Mouse (Mus musculus): Measurements from ENCODE around the gene Nr1d2.
"Not testable (repeated sequence)": the region's sequence is repeated elsewhere in the genome, so short reads cannot be mapped to it uniquely, and the experiment has no call there.

Gene Nr1d2

DNA sequence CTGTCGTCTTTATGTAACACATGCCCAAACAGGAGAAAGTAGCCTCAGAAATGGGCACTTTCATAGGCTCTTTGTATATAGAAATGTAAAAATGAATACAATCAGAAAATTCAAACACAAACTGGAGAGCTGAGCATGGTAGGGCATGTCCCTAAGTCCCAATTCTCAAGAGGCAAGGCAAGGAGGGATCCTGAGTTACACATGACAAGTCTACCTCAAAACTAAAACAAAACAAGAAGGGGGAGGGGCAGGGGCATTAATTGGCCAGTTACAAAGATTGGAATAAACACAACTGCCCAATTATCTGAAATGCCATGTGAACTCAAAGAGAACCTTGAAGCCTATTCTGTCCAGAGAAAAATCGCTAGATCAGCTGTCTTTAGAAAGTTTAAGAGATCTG lies 5.9 kb downstream of the Nr1d2 start:
- DNase-seq (ENCODE audit: low read depth, low spot score) = no peak

GRCm38 (mm10) chr14:18231866-18232265 lies 7.1 kb downstream of the Nr1d2 start:
- not testable (repeated sequence) for DNase-seq (ENCODE audit: low read depth, low spot score)

GRCm38 (mm10) chr14:18229751-18230150 lies 9.2 kb downstream of the Nr1d2 start:
- not testable (repeated sequence) for DNase-seq (ENCODE audit: low read depth, low spot score)

DNA sequence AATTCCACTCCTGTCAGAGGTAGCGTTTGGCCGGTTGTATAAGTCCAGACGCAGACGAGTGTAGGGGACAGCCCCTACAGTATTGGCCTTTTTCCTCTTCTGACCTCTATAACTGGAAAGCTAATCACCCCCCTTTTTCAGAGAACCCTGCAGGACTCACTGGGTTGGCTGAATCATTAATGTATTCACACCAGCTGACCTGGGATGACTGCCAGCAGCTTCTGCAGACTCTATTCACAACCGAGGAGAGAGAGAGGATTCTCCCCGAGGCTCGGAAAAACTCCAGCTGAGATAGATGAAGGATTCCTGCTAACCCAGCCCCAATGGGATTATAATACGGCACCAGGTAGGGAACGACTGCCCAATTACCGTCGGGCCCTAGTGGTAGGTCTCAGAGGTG lies 12.7 kb downstream of the Nr1d2 start:
- not testable (repeated sequence) for DNase-seq (ENCODE audit: low read depth, low spot score)

DNA sequence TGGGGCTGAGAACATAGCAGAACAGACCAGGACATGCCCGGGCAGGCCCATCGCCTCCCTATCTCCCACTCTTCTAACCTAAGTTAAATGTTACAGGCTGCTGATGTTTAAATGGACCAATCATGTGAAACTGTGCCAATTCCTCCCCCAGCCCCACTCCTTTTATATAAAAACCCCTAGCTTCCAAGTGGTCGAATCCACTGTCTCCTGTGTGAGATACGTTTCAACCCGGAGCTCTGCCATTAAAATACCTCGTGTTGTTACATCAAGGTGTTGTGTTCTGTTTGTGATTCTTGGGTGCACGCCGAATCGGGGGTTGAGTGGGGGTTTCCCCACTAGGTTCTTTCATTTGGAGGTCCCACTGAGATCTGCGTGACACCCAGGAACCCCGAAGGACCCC lies 13.5 kb downstream of the Nr1d2 start:
- DNase-seq (ENCODE audit: low read depth, low spot score) = not testable (repeated sequence)

DNA sequence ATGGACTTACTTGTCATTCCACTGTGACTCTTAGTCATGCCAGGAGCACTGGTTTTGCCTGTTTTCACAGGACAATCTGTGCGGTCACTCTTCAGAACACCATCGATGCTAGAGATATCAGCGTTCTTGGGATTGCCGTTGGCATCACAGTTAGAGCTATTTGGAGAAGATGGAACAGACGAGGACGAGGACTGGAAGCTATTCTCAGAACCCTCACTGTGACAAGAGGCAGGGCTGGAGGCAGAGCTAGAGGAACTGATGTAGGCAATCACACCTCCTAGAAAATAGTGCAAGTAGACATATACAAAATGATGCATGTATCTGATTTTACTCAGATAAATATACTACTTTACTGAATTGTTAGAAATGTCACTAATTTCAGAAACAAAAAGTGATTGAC lies 16.9 kb downstream of the Nr1d2 start:
- DNase-seq (ENCODE audit: low read depth, low spot score) = no peak

GRCm38 (mm10) chr14:18217158-18217557 lies 21.8 kb downstream of the Nr1d2 start:
- DNase-seq (ENCODE audit: low read depth, low spot score) = no peak

GRCm38 (mm10) chr14:18216428-18216827 lies 22.5 kb downstream of the Nr1d2 start:
- no peak for DNase-seq (ENCODE audit: low read depth, low spot score)

- peak; percentile 54 for DNase-seq (ENCODE audit: low read depth, low spot score)
Measured at GRCm38 (mm10) chr14:18210795-18211194, 28.1 kb downstream of the Nr1d2 start.

DNA sequence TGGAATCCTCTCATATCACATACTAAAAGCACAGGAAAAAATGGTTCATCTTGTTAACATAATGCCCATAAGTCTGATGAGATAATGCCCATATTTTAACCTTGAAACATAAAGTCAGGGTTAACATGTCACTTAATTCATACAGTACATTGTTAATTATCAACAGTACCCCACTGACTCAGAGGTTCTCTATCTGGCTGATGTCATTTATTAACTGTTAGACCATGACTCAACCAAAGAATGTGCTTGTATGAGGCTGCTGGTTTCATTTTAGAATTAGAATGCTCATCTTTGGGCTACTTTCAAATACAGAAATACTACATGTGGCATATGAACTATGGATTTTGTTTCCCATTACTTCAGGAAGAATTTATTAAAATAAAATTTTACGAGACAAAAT lies 34.6 kb downstream of the Nr1d2 start:
- peak; percentile 56 for DNase-seq (ENCODE audit: low read depth, low spot score)

- DNase-seq (ENCODE audit: low read depth, low spot score) = no peak
Measured at GRCm38 (mm10) chr14:18201413-18201812, 37.5 kb downstream of the Nr1d2 start.

DNA sequence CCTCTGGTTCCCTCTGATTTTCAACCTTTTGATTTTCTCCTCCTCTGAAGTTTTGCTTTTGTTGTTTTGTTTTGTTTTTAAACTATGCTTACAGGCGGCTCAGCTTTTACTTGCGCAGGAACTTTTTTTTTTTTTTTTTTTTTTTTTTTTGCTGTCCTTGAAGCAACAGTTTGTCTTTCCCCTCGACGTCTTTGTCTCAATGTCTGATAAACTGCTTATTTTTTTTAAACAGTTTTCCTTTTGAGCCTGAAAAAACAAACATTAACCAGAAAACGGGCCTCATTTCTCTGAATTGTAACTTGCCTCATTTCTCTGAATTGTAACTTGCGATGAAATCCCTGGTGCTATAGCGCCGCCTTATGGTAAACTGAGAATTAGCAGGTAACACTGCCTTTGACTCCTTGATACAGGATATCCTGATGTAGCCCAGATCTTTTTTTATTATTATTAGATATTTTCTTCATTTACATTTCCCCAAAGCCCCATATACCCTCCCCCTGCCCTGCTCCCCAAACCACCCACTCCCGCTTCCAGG lies 52.0 kb downstream of the Nr1d2 start:
- DNase-seq (ENCODE audit: low read depth, low spot score) = peak; percentile 56

GRCm38 (mm10) chr14:18177531-18177930 lies 61.4 kb downstream of the Nr1d2 start:
- DNase-seq (ENCODE audit: low read depth, low spot score) = not testable (repeated sequence)

- DNase-seq (ENCODE audit: low read depth, low spot score) = no peak
Measured at GRCm38 (mm10) chr14:18167597-18167996, 71.3 kb downstream of the Nr1d2 start.

GRCm38 (mm10) chr14:18167041-18167440 lies 71.9 kb downstream of the Nr1d2 start:
- peak; percentile 68 for DNase-seq (ENCODE audit: low read depth, low spot score)
